Mouse (Mus musculus) left cerebral cortex, postnatal 36 days (tissue): ENCODE results near the gene Rasal3. TPM values are rescaled to one million over a fixed set of nuclear protein-coding genes. Genes with fewer than 3 reads are reported as not detected.

ENCODE experiments used
- DNase-seq, 2 experiments: peaks; one replicate each; pipeline ENCODE4 v3.0.0; 2021 to 2022; ENCODE audit warnings: low spot score in 2 of 2, mixed read lengths in 1 of 2
- intact Hi-C: fragments of 180-260 bp; cut with DNase I; formaldehyde crosslinking; loops from one replicate; pipeline ENCODE4 v1.15.1; 2025
- microRNA-seq: library from miRNA; unstranded; fragments of <30 nt; microRNA quantifications from one replicate; pipeline ENCODE4 v1.2.0, GENCODE M21; 2022
- total RNA-seq, 2 experiments: library from RNA; stranded (reverse); gene quantifications; 2 replicates each; pipeline ENCODE4 v1.2.3; 2021

Gene Rasal3
- total RNA-seq, 2 experiments from 2014 or later, result 2.6 to 3.4 TPM

DNA sequence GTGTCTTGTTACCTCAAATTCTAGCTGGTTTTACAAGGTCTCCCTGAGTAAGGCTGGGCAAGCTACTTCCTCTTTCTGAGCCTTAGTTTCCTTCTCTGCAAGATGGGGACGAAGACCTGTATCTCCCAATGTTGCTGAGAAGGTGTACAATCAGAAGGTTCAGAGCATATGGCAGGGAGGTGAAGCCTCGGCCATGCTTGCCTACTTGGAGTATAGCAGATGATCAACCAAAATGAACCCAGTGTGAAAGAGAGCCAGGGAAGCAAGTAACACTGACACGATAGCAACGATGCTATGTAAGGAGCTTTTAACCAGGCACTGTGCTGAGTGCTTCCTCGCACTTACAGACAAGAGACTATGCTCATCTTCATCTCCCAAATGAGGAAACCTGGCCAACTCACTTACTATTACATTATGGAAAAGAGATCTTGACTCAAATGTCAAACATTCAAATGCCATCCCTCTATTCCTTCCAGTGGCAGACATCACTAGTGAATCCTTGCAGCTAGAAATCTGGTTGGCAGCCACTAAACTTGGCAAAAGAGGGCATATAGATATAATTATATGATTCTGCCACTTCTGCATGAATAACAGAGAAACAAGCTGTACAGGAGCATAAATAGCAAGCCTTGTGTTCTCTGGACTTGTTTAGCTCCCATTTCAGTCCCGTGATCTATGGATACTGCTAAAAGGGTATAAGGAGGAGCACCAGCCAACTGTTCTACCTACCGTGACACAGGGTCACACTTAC is 45.0 kb downstream of the Rasal3 start:
- intact Hi-C loops, result no loop called here
- DNase-seq, result no peak

GRCm38 (mm10) chr17:32356766-32357760 is 46.3 kb downstream of the Rasal3 start:
- DNase-seq, result no peak
- intact Hi-C loops, result no loop called here

- no peak for DNase-seq
- intact Hi-C loops, result no loop called here
Measured at GRCm38 (mm10) chr17:32356281-32356680, 47.1 kb downstream of the Rasal3 start.

DNA sequence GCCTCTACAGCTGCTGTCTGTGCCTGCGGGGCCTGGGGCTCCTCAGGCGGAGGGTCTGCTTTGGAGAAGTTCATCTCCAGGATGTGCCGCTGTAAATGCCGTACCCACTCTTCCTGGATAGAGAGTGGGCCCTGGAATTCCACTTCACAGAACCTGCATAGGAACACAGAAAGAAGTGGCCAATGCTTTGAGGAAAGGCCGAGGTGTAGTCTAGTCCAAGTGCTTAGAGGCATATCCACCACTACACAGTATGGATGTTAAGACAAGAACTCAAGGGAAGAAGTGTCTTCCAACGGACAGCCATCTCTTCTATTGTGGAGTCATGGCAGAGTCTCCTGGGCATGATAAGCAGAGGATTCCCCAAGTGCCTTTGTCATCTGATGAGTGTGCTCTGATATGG is 48.4 kb downstream of the Rasal3 start:
- DNase-seq, result no peak
- intact Hi-C loops, result no loop called here

DNA sequence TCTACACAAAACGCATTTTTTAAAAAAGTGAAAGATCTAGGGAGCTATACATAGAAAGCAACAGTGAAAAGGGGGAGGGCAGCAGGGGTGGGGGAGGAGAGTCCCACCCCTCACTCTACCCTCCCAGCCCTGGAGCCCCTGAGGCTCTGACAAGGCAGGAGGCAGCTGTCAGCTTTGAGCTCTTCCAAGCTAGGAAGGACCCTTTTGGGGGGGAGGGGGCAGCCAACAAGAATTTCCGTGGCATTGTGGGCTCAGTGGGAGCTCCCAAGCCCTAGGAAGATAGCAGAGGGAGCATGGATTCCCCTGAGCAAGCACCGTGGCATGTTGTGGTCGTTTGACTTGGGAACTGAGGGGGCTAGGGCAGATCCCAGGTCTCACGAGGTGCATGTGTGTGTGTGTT is 49.2 kb downstream of the Rasal3 start:
- intact Hi-C loops, result no loop called here
- DNase-seq, result no peak

DNA sequence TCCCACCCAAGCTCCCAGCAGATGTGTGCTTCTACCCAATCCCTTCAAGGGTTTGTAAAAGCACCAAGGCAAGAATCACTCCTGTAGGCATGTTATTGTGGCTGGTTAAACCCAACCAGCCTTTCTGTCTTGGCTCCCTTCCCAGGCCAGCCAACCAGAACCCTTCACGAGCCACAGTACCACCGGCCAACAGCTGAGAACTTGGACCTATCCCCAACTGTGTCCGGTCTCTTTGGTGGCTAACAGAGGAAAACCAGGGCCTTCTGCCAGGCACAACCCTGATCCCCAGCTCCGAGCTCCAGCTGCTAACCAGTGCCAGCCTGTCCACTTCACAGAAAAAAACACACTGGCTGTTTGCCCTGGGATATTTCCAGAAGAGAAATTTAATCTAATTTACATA is 49.7 kb downstream of the Rasal3 start:
- DNase-seq, result peak; percentile 49 to 63
- intact Hi-C loops, result no loop called here

GRCm38 (mm10) chr17:32351726-32352125 is 51.7 kb downstream of the Rasal3 start:
- intact Hi-C loops, result no loop called here
- no peak for DNase-seq

DNA sequence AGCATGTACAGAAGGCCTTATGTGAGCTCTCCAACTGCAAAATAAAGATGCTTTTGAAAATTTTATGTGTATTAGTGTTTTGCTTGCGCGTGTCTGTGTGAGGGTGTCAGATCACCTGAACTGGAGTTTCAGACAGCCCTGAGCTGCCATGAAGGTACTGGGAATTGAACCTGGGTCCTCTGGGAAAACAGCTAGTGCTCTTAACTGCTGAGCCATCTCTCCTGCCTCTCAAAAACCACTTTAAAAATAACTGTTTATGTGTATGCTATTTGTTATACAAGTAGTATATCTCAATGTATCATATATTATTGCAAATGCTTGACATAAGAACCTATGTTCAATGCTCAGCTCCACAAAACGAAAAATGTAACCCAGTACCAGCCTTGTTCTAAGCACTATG is 52.1 kb downstream of the Rasal3 start:
- no peak for DNase-seq
- intact Hi-C loops, result no loop called here

DNA sequence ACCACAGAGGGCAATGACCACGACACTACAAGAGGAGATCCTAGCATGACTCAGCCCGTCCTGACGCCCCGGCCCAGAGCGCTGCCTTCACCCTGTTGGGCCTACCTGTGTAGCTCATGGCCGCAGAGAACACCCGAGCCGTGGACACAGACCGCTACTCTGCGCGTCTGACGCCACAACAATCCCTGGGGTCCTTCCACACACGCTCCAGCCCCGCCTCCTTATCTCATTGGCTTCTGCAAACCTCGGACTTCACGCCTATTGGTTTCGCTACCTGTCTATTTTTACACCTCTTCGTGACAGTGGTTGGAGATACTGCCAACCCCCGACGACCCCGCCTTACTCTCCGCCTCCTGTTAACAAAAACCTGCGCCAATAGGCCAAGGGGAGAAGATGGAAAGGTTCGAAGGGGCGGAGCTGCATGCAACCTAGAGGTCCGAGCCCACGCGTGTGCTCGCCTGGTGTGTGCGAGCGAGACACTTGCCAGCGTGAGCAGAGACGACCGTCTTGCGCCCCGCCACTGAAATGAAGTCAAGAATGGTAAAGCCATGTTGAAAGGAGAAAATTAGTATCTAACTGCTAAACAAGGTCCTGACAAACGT is 52.9 kb downstream of the Rasal3 start, which contains the start of gene Akap8l:
TSS of gene Akap8l (minus strand) at position 226 of the 602 bp plus-strand sequence.
- peak; percentile 97 to 98 for DNase-seq
- intact Hi-C loops, result no loop called here

GRCm38 (mm10) chr17:32349851-32350381 is 53.5 kb downstream of the Rasal3 start:
- DNase-seq, result no peak
- intact Hi-C loops, result loop anchor here (1.0 to 2.0 kb wide), 2 partner anchors 82 to 145 kb away; no protein-coding TSS in a partner anchor

DNA sequence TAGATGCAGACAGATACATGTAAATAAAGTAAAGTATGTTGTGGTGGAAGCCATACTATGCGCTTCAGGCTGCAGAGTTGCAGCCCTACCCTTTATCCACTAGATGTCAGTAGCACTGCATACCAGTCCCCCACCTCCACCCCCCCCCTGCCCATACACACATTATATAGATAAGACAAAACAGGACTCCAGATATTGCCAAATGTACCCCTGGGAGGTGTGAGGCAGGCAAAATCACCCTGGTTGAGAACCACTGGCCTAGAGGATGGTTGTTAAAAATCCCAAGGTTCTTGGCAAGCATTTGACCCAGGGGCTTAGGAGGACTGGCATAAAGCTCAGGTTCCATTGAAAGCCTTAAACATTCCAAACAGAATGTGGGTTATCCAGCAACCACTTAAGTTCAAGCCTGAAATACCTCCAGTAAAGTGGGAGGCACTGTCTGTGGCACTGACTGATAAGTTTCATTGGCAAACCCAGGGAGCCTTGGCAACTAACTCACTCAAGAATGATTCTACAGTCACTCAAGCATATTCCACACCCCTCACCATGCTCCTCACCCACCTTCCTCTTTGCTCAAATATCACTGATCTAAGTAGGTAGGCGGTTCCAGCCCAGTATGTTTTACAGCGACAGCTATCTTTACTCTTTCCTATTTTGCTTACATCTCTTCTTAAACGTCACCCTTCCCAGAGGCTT is 54.2 kb downstream of the Rasal3 start:
- no peak for DNase-seq

GRCm38 (mm10) chr17:32348406-32348805 is 55.0 kb downstream of the Rasal3 start:
- intact Hi-C loops, result loop anchor here (2.0 kb wide), 1 partner anchor 146 kb away; no protein-coding TSS in a partner anchor
- DNase-seq, result no peak

More for the DNA sequence above, 54.2 kb downstream of the Rasal3 start:
- intact Hi-C loops, result loop anchor here (1.0 to 2.0 kb wide), 2 partner anchors 83 to 146 kb away; no protein-coding TSS in a partner anchor

- intact Hi-C loops, result no loop called here
- no peak for DNase-seq
Measured at GRCm38 (mm10) chr17:32341102-32341501, 62.3 kb downstream of the Rasal3 start.

Small RNA genes lying within 50 kb of the gene (microRNA-seq; reads per million reads assigned to microRNA genes)
- not detected for gene Gm22201

Other genes starting within 250 kb of the Rasal3 start
- gene Notch3, start 236.7 kb downstream of the Rasal3 start, total RNA-seq, result 10 to 100 TPM in 1 of 2 experiments, 1 to 10 TPM in 1; 7.7 to 10.8 TPM
- gene Ephx3, start 214.0 kb downstream of the Rasal3 start, total RNA-seq, result under 1 TPM; 0.27 to 0.37 TPM
- 100 to 1,000 TPM; 103 to 147 TPM for gene Brd4, start 118.9 kb downstream of the Rasal3 start, total RNA-seq
- 100 to 1,000 TPM in 1 of 2 experiments, 10 to 100 TPM in 1; 64.3 to 120 TPM for gene Akap8, start 82.3 kb downstream of the Rasal3 start, total RNA-seq
- 100 to 1,000 TPM; 155 to 294 TPM for gene Akap8l, start 53.0 kb downstream of the Rasal3 start, total RNA-seq
- 10 to 100 TPM; 52.3 to 53.2 TPM for gene Wiz, start 14.1 kb downstream of the Rasal3 start, total RNA-seq
- not detected for gene Pglyrp2, start 20.6 kb upstream of the Rasal3 start, total RNA-seq
- not detected for gene Cyp4f39, start 49.1 kb upstream of the Rasal3 start, total RNA-seq
- gene Cyp4f17, start 102.5 kb upstream of the Rasal3 start, total RNA-seq, result 1 to 10 TPM; 3.0 to 4.4 TPM
- gene Cyp4f16, start 133.0 kb upstream of the Rasal3 start, total RNA-seq, result 1 to 10 TPM; 4.4 to 4.6 TPM
- not detected for gene Cyp4f37, start 217.7 kb upstream of the Rasal3 start, total RNA-seq